Mouse (Mus musculus): Measurements from ENCODE around the gene Gm3727.

Gene Gm3727

DNA sequence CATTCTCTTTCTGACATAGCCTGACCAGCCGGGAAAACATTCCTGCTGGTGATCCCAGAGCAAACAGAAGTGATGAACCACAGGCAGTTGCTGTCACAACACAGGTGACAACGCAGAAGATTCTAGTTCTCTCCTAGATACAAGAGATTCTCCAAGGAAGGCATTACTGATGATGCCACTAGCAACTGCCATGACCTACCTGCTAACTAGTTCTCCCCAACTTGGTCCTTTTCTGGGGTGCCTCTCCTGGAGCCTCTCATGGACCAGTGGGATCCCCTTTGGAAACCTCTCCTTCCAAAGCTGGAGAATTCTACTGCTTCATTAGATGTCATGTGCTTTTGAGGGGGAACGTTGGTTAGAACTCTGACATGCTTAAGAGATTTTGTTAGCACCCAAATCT lies at the start of gene Gm3727:
TSS of gene Gm3727 (minus strand) at position 101 of the 400 bp plus-strand sequence.
- WGBS, result 82% methylated on average over 3 of the region's 3 CpGs

DNA sequence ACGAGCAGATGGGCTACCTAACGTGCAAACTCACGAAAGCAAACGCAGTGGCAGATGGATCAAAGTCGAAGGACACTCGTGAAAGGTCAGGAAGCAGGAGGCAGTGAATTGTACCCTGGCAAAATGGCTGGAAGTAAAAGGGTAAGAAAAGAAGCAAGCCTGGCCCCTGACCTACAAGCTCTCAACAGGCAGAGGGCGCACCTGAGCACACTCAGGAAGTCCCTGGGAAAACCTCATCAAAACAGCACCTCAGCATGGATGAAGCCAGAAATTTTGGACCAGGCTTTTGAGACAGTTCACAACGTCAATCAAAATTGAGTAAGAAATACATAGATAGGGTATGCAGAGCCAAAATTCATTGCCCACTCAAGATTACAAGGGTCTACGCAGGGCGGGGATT lies 21.0 kb downstream of the Gm3727 start:
- 20% methylated on average over 8 of the region's 10 CpGs for WGBS
